Mouse (Mus musculus): ENCODE results near the gene Dixdc1. TPM values are rescaled to one million over a fixed set of nuclear protein-coding genes. Genes with fewer than 3 reads are reported as not detected.

Dixdc1 gene
- polyA plus RNA-seq, 1 experiment: 3.3 TPM

- peak; percentile 52 for DNase-seq (ENCODE audit: low read depth)
Measured at GRCm38 (mm10) chr9:50745806-50746205, 6.5 kb upstream of the Dixdc1 start.

- no peak for DNase-seq (ENCODE audit: low read depth)
Measured at GRCm38 (mm10) chr9:50742744-50743143, 3.4 kb upstream of the Dixdc1 start.

- DNase-seq (ENCODE audit: low read depth): no peak
Measured at GRCm38 (mm10) chr9:50742261-50742660, 2.9 kb upstream of the Dixdc1 start.

GRCm38 (mm10) chr9:50740867-50741784 lies 1.8 kb upstream of the Dixdc1 start:
- DNase-seq (ENCODE audit: low read depth): no peak

- DNase-seq (ENCODE audit: low read depth): no peak
Measured at GRCm38 (mm10) chr9:50734989-50735388, 4.3 kb downstream of the Dixdc1 start.

GRCm38 (mm10) chr9:50732560-50732959 lies 6.8 kb downstream of the Dixdc1 start:
- no peak for DNase-seq (ENCODE audit: low read depth)

- DNase-seq (ENCODE audit: low read depth): no peak
Measured at GRCm38 (mm10) chr9:50729600-50729999, 9.7 kb downstream of the Dixdc1 start.

GRCm38 (mm10) chr9:50727925-50728651 lies 11.2 kb downstream of the Dixdc1 start:
- no peak for DNase-seq (ENCODE audit: low read depth)

- no peak for DNase-seq (ENCODE audit: low read depth)
Measured at GRCm38 (mm10) chr9:50727171-50727924, 12.0 kb downstream of the Dixdc1 start.

GRCm38 (mm10) chr9:50725921-50726590 lies 13.3 kb downstream of the Dixdc1 start:
- DNase-seq (ENCODE audit: low read depth): no peak

- DNase-seq (ENCODE audit: low read depth): no peak
Measured at GRCm38 (mm10) chr9:50724661-50725330, 14.5 kb downstream of the Dixdc1 start.

GRCm38 (mm10) chr9:50724147-50724546 lies 15.2 kb downstream of the Dixdc1 start:
- no peak for DNase-seq (ENCODE audit: low read depth)

- no peak for DNase-seq (ENCODE audit: low read depth)
Measured at GRCm38 (mm10) chr9:50723406-50723805, 15.9 kb downstream of the Dixdc1 start.

- no peak for DNase-seq (ENCODE audit: low read depth)
Measured at GRCm38 (mm10) chr9:50722451-50722911, 16.8 kb downstream of the Dixdc1 start.

- no peak for DNase-seq (ENCODE audit: low read depth)
Measured at GRCm38 (mm10) chr9:50721061-50721460, 18.3 kb downstream of the Dixdc1 start.

GRCm38 (mm10) chr9:50718878-50719277 lies 20.4 kb downstream of the Dixdc1 start:
- DNase-seq (ENCODE audit: low read depth): no peak

- DNase-seq (ENCODE audit: low read depth): no peak
Measured at GRCm38 (mm10) chr9:50714188-50714587, 25.1 kb downstream of the Dixdc1 start.

- DNase-seq (ENCODE audit: low read depth): no peak
Measured at GRCm38 (mm10) chr9:50711337-50711736, 28.0 kb downstream of the Dixdc1 start.

- DNase-seq (ENCODE audit: low read depth): no peak
Measured at GRCm38 (mm10) chr9:50709108-50709507, 30.2 kb downstream of the Dixdc1 start.

- no peak for DNase-seq (ENCODE audit: low read depth)
Measured at GRCm38 (mm10) chr9:50704907-50705306, 34.4 kb downstream of the Dixdc1 start.

All from gonadal fat pad, adult 2 months (tissue).